Mouse (Mus musculus) bone marrow macrophage, adult 2 months (primary cell): ENCODE data around the gene Ctnnbip1.

ENCODE experiments used
- CTCF ChIP-seq: IDR thresholded peaks from 2 replicates; pipeline ENCODE4 v1.5.1; 2012; ENCODE audit warnings: low read depth, mild to moderate bottlenecking, low read length, moderate library complexity
- POLR2A ChIP-seq: IDR thresholded peaks from 2 replicates; pipeline ENCODE4 v1.6.1; 2012; ENCODE audit warnings: mild to moderate bottlenecking, low read depth, low read length, borderline replicate concordance

- TF ChIP-seq CTCF (no peak), POLR2A (no peak)
Measured at GRCm38 (mm10) chr4:149578085-149578681, 60.1 kb downstream of the Ctnnbip1 start.
